In the genomic region with DNA sequence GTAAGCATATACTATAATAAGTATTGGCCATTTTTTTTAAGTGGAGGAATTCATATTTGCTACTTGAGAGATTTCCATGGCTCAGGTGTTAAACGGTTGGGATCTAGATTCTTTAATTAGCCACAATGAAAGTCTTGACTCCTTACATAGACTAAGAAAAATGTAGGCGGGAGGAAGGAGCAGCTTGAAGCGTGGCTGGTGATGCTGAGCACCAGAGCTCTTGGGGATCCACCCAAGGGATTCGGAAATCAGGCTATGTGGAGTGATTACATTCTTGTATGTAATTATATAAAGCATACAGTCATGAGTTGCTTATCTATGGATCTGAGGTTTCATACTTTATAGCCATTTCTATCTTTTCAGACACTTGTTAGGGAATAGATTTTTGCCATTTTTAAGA, we compare ENCODE assay signal across 39 mouse cellular contexts. TPM values are rescaled to one million over a fixed set of nuclear protein-coding genes. Genes with fewer than 3 reads are reported as not detected.
"Had no signal": no experiment of that assay in that cellular context is flagged by ENCODE, and none has a peak within 500 bp of the region (broad histone marks: within the 10 kb centered on the region; RNA-seq: fewer than 3 reads in every experiment).

No protein-coding gene starts in this region.

- H3K9ac ChIP-seq: heart, embryonic 12.5 days; hindbrain, embryonic 12.5 days; hindbrain, embryonic 14.5 days; intestine, embryonic 15.5 days; kidney, embryonic 15.5 days; limb, embryonic 13.5 days; limb, embryonic 15.5 days had no signal

- H3K9me3 ChIP-seq: heart, embryonic 10.5 days; heart, embryonic 12.5 days; hindbrain, embryonic 10.5 days; hindbrain, embryonic 12.5 days; intestine, embryonic 15.5 days; kidney, embryonic 15.5 days; limb, embryonic 13.5 days; limb, embryonic 15.5 days had no signal

- H3K4me2 ChIP-seq: heart, embryonic 12.5 days; hindbrain, embryonic 12.5 days; hindbrain, embryonic 14.5 days; intestine, embryonic 15.5 days; kidney, embryonic 15.5 days; limb, embryonic 13.5 days; limb, embryonic 15.5 days had no signal

- H3K4me3 ChIP-seq: gastrocnemius, adult 2 months; heart, embryonic 10.5 days; heart, embryonic 12.5 days; hindbrain, embryonic 10.5 days; hindbrain, embryonic 12.5 days; intestine, embryonic 15.5 days; kidney, embryonic 15.5 days; limb, embryonic 13.5 days; limb, embryonic 15.5 days had no signal

- ATAC-seq: hindbrain, embryonic 16.5 days; inflammation-experienced regulatory T-cells, adult 6 months; intestine, embryonic 15.5 days; intestine, postnatal 0 days had no signal

- H3K36me3 ChIP-seq: heart, embryonic 10.5 days; heart, embryonic 12.5 days; hindbrain, embryonic 10.5 days; hindbrain, embryonic 12.5 days; intestine, embryonic 15.5 days; kidney, embryonic 15.5 days; limb, embryonic 13.5 days; limb, embryonic 15.5 days had no signal

- H3K27me3 ChIP-seq: heart, embryonic 12.5 days; hindbrain, embryonic 12.5 days; intestine, embryonic 15.5 days; kidney, embryonic 15.5 days; limb, embryonic 13.5 days; limb, embryonic 15.5 days had no signal

- H3K27ac ChIP-seq: gastrocnemius, adult 2 months; heart, embryonic 10.5 days; hindbrain, embryonic 10.5 days; hindbrain, embryonic 12.5 days; hindbrain, embryonic 14.5 days; intestine, embryonic 15.5 days; kidney, embryonic 15.5 days; kidney, postnatal 0 days; limb, embryonic 13.5 days; limb, embryonic 15.5 days had no signal

- H3K4me1 ChIP-seq: heart, embryonic 12.5 days; hindbrain, embryonic 10.5 days; hindbrain, embryonic 12.5 days; intestine, embryonic 15.5 days; kidney, embryonic 15.5 days; limb, embryonic 13.5 days; limb, embryonic 15.5 days had no signal

- DNase-seq: gastrocnemius, adult 2 months; gastrocnemius, postnatal 10 days; gastrocnemius, postnatal 25 days; heart, adult 18-20 months; heart, postnatal 10 days; heart, postnatal 4 days; kidney, adult 18-20 months; kidney, adult 8-10 months; kidney, postnatal 14 days; kidney, postnatal 36 days; layer of hippocampus, adult 9-11 months; layer of hippocampus, postnatal 36 days; left cerebral cortex, postnatal 4 days had no signal

RNA-seq across cellular contexts. Expression of gene Ccdc175, which starts 5.3 kb away (rescaled TPM):
- total RNA-seq: gastrocnemius, adult 2 months; gastrocnemius, postnatal 10 days; gastrocnemius, postnatal 25 days; gastrocnemius, postnatal 4 days; granulocyte monocyte progenitor cell, adult 5-6 weeks; heart, adult 18-20 months; heart, adult 8-10 months; heart, postnatal 10 days; heart, postnatal 25 days; heart, postnatal 4 days; layer of hippocampus, adult 18-20 months; layer of hippocampus, postnatal 14 days; layer of hippocampus, postnatal 36 days; left cerebral cortex, adult 18-20 months; left cerebral cortex, postnatal 25 days; left cerebral cortex, postnatal 4 days; liver, adult 2 months had no signal
- polyA plus RNA-seq: heart, embryonic 10.5 days; heart, embryonic 12.5 days; heart, embryonic 14.5 days; heart, embryonic 16.5 days; hindbrain, embryonic 10.5 days; hindbrain, embryonic 12.5 days; hindbrain, embryonic 14.5 days; hindbrain, embryonic 16.5 days; intestine, embryonic 15.5 days; intestine, postnatal 0 days; kidney, embryonic 15.5 days; large intestine, adult 2 months; limb, embryonic 11.5 days; limb, embryonic 13.5 days; limb, embryonic 15.5 days; liver, adult 2 months had no signal
